ENCODE assay signal across 20 mouse cellular contexts in genomic region chr9:55482116-55482515, GRCm38 (mm10). TPM values are rescaled to one million over a fixed set of nuclear protein-coding genes. Genes with fewer than 3 reads are reported as not detected.
DNase-seq lines count a peak whose midpoint lies in the region; ATAC-seq and TF ChIP-seq lines count a peak whose summit lies in the region.
"Had no signal": no experiment of that assay in that cellular context is flagged by ENCODE, and none has a peak within 500 bp of the region (broad histone marks: within the 10 kb centered on the region; RNA-seq: fewer than 3 reads in every experiment).

No protein-coding gene starts in this region.

- H3K36me3 ChIP-seq in heart, embryonic 12.5 days: peaks cover 39% of the 10 kb centered on the region
- H3K36me3 ChIP-seq in hindbrain, embryonic 13.5 days: peaks cover 6% of the 10 kb centered on the region

- H3K4me2 ChIP-seq in heart, embryonic 12.5 days: no peak overlapping the region
- no peak overlapping the region for H3K4me2 ChIP-seq in hindbrain, embryonic 13.5 days
- H3K4me2 ChIP-seq: forebrain, embryonic 13.5 days; limb, embryonic 12.5 days; liver, embryonic 15.5 days; neural tube, embryonic 15.5 days had no signal

- H3K27me3 ChIP-seq in heart, embryonic 12.5 days (replicated peaks): no peaks in the 10 kb centered on the region
- H3K27me3 ChIP-seq in hindbrain, embryonic 13.5 days: no peaks in the 10 kb centered on the region
- H3K27me3 ChIP-seq: CH12.LX; forebrain, embryonic 13.5 days; limb, embryonic 12.5 days; liver, embryonic 15.5 days; megakaryocyte, embryonic 14.5 days; neural tube, embryonic 15.5 days had no signal

- H3K27ac ChIP-seq in heart, embryonic 12.5 days (ENCODE audit: poor library complexity, severe bottlenecking): no peak overlapping the region
- H3K27ac ChIP-seq in layer of hippocampus, adult 2 months: 0 out of 2 replicates have a peak overlapping the region, but pooled peaks have one; percentile 2
- no peak overlapping the region for H3K27ac ChIP-seq in gastrocnemius, adult 2 months
- no peak overlapping the region for H3K27ac ChIP-seq in hindbrain, embryonic 13.5 days
- H3K27ac ChIP-seq: forebrain, embryonic 13.5 days; left cerebral cortex, adult 2 months; limb, embryonic 12.5 days; liver, embryonic 15.5 days; neural tube, embryonic 15.5 days had no signal

- intact Hi-C loops in gastrocnemius, adult 2 months (cut with DNase I): no loop called here

- TF ChIP-seq CTCF in layer of hippocampus, adult 2 months (conservative IDR thresholded peaks at IDR 0.05): no peak
- TF ChIP-seq CTCF in brain, embryonic 14.5 days (IDR thresholded peaks at IDR 0.05; ENCODE audit: borderline replicate concordance, extremely low read depth, insufficient read depth, insufficient read length): no peak
- no peak for TF ChIP-seq CTCF in gastrocnemius, adult 2 months (IDR thresholded peaks at IDR 0.05)

- H3K9me3 ChIP-seq in heart, embryonic 12.5 days (replicated peaks): no peaks in the 10 kb centered on the region
- no peaks in the 10 kb centered on the region for H3K9me3 ChIP-seq in hindbrain, embryonic 13.5 days
- H3K9me3 ChIP-seq: forebrain, embryonic 13.5 days; limb, embryonic 12.5 days; liver, embryonic 15.5 days; megakaryocyte, embryonic 14.5 days; neural tube, embryonic 15.5 days had no signal

- no peaks in the 10 kb centered on the region for H3K4me1 ChIP-seq in heart, embryonic 12.5 days (replicated peaks)
- H3K4me1 ChIP-seq in hindbrain, embryonic 13.5 days (replicated peaks): no peaks in the 10 kb centered on the region
- H3K4me1 ChIP-seq: forebrain, embryonic 13.5 days; limb, embryonic 12.5 days; liver, embryonic 15.5 days; neural tube, embryonic 15.5 days had no signal

- DNase-seq in heart, adult 11 months: peak; percentile 86
- peak in 1 of 2 experiments; percentile 14 for DNase-seq in layer of hippocampus, adult 2 months (ENCODE audit: low spot score in 2 of 2)
- DNase-seq in layer of hippocampus, adult 11-12 months (ENCODE audit: low spot score): no peak
- peak; percentile 38 for DNase-seq in NIH3T3 (ENCODE audit: low read depth)
- DNase-seq in brain, embryonic 14.5 days (ENCODE audit: low read depth): peak; percentile 24
- no peak for DNase-seq in gastrocnemius, adult 2 months
- DNase-seq: cerebellum, adult 11 months; gastrocnemius, postnatal 14 days; retina, postnatal 1 day had no signal

- H3K9ac ChIP-seq in heart, embryonic 12.5 days: no peak overlapping the region
- no peak overlapping the region for H3K9ac ChIP-seq in hindbrain, embryonic 13.5 days
- H3K9ac ChIP-seq: forebrain, embryonic 13.5 days; limb, embryonic 12.5 days; liver, embryonic 15.5 days; neural tube, embryonic 15.5 days had no signal

- TF ChIP-seq POLR2A in brain, embryonic 14.5 days (IDR thresholded peaks at IDR 0.05; ENCODE audit: borderline replicate concordance, extremely low read depth, insufficient read depth, insufficient read length, poor library complexity, severe bottlenecking): no peak

- 66% methylated on average over 2 of the region's 2 CpGs for WGBS in heart, embryonic 12.5 days
- 71% methylated on average over 2 of the region's 2 CpGs for WGBS in hindbrain, embryonic 13.5 days

- ATAC-seq in heart, embryonic 12.5 days (ENCODE audit: insufficient number of reproducible peaks, low FRiP score): no peak
- no peak for ATAC-seq in hindbrain, embryonic 13.5 days (ENCODE audit: low FRiP score)
- ATAC-seq: forebrain, embryonic 13.5 days had no signal

- no peak overlapping the region for H3K4me3 ChIP-seq in heart, embryonic 12.5 days
- no peak overlapping the region for H3K4me3 ChIP-seq in layer of hippocampus, adult 2 months
- no peak overlapping the region for H3K4me3 ChIP-seq in gastrocnemius, adult 2 months
- no peak overlapping the region for H3K4me3 ChIP-seq in hindbrain, embryonic 13.5 days
- H3K4me3 ChIP-seq: forebrain, embryonic 13.5 days; left cerebral cortex, adult 2 months; limb, embryonic 12.5 days; liver, embryonic 15.5 days; megakaryocyte, embryonic 14.5 days; neural tube, embryonic 15.5 days had no signal

RNA-seq across cellular contexts. Expression of gene Etfa, which starts 29.9 kb away (rescaled TPM):
- polyA plus RNA-seq in heart, embryonic 12.5 days (2016; fragmentation: Nextera tagmentation; extraction: Ambion mirVana): 318 and 327 TPM in 2 replicates
- 10 to 100 TPM; 38.6 to 44.8 TPM for total RNA-seq in layer of hippocampus, adult 2 months (2021)
- polyA plus RNA-seq in brain, embryonic 14.5 days (2012; rRNA removed): 36.0 and 36.7 TPM in 2 replicates
- 100 to 1,000 TPM; 217 to 370 TPM for total RNA-seq in gastrocnemius, adult 2 months (2021)
- 95.5 and 104 TPM in 2 replicates for polyA plus RNA-seq in hindbrain, embryonic 13.5 days (2015; fragmentation: Nextera tagmentation; extraction: Ambion mirVana)

RNA-seq across cellular contexts. Expression of gene Isl2, which starts 56.4 kb away (rescaled TPM):
- polyA plus RNA-seq in heart, embryonic 12.5 days (2016; fragmentation: Nextera tagmentation; extraction: Ambion mirVana): 0.59 and 1.0 TPM in 2 replicates
- total RNA-seq in layer of hippocampus, adult 2 months (2021): not detected
- 1.5 and 3.7 TPM in 2 replicates for polyA plus RNA-seq in brain, embryonic 14.5 days (2012; rRNA removed)
- total RNA-seq in gastrocnemius, adult 2 months (2021): not detected
- polyA plus RNA-seq in hindbrain, embryonic 13.5 days (2015; fragmentation: Nextera tagmentation; extraction: Ambion mirVana): 11.3 and 12.2 TPM in 2 replicates
- total RNA-seq: common myeloid progenitor, adult 5-6 weeks; gastrocnemius, postnatal 14 days; heart, postnatal 10 days; left cerebral cortex, adult 2 months had no signal
- polyA plus RNA-seq: forebrain, embryonic 13.5 days had no signal

Comparison
In these comparisons a context has a peak if more than half of its experiments do, and no peak if none do; other contexts are left out.
1. DNase-seq: peak in heart, adult 11 months (single experiment), NIH3T3 (single experiment) and brain, embryonic 14.5 days (single experiment); none in layer of hippocampus, adult 11-12 months (single experiment) and gastrocnemius, adult 2 months (single experiment).